Mouse (Mus musculus): Measurements from ENCODE around the gene Ifrd2. TPM values are rescaled to one million over a fixed set of nuclear protein-coding genes. Genes with fewer than 3 reads are reported as not detected.
A peak's percentile ranks its signal among the peaks of the same experiment; 100 is the strongest.

Ifrd2 gene
- polyA plus RNA-seq, 1 experiment: 71.7 TPM

- Histone ChIP-seq H3K36me3 (ENCODE audit: control insufficient read depth, insufficient read depth) (peaks cover 3% of the 10 kb centered on the region), H3K27me3 (ENCODE audit: control insufficient read depth, insufficient read depth, insufficient read length) (no peaks in the 10 kb centered on the region), H3K79me3 (ENCODE audit: low read depth) (no peaks in the 10 kb centered on the region), H3ac (ENCODE audit: control insufficient read depth, insufficient read length, low read depth) (no peak overlapping the region), H3K79me2 (ENCODE audit: control insufficient read depth, insufficient read depth) (peaks cover 10% of the 10 kb centered on the region), H3K4me3 (ENCODE audit: insufficient read depth, poor library complexity, severe bottlenecking) (no peak overlapping the region)
- TF ChIP-seq MYOG (IDR thresholded peaks at IDR 0.05; ENCODE audit: control insufficient read depth, extremely low read depth, insufficient read length) (no peak), CTCF (IDR thresholded peaks at IDR 0.05; ENCODE audit: control insufficient read depth, insufficient read depth, insufficient read length) (no peak), MYOD1 (IDR thresholded peaks at IDR 0.05; ENCODE audit: control insufficient read depth, insufficient read length, low read depth) (no peak), CEBPB (IDR thresholded peaks at IDR 0.05; ENCODE audit: low read depth) (no peak), FOSL1 (IDR thresholded peaks at IDR 0.05; ENCODE audit: insufficient read depth, low read length, poor library complexity, severe bottlenecking) (no peak), USF1 (IDR thresholded peaks at IDR 0.05; ENCODE audit: low read depth) (no peak), MAX (IDR thresholded peaks at IDR 0.05) (no peak)
These were observed 9.6 kb upstream of the Ifrd2 start for GRCm38 (mm10) chr9:107577871-107578270.

GRCm38 (mm10) chr9:107578587-107578986 lies 8.9 kb upstream of the Ifrd2 start, which contains the start of gene Naa80:
Gene Naa80, plus strand, starts transcription at chr9:107578887.
- Histone ChIP-seq H3K4me3 (ENCODE audit: insufficient read depth, poor library complexity, severe bottlenecking) (no peak within 1 kb of the TSS), H3K36me3 (ENCODE audit: control insufficient read depth, insufficient read depth) (no peaks in the 10 kb centered on the region), H3K27me3 (ENCODE audit: control insufficient read depth, insufficient read depth, insufficient read length) (no peaks in the 10 kb centered on the region), H3ac (ENCODE audit: control insufficient read depth, insufficient read length, low read depth) (no peak within 1 kb of the TSS), H3K79me2 (ENCODE audit: control insufficient read depth, insufficient read depth) (peaks cover 10% of the 10 kb centered on the region), H3K79me3 (ENCODE audit: low read depth) (no peaks in the 10 kb centered on the region)
- no peak for TF ChIP-seq CTCF (IDR thresholded peaks at IDR 0.05; ENCODE audit: control insufficient read depth, insufficient read depth, insufficient read length)
- TF ChIP-seq MYOD1 (IDR thresholded peaks at IDR 0.05; ENCODE audit: control insufficient read depth, insufficient read length, low read depth): no peak
- no peak for TF ChIP-seq FOSL1 (IDR thresholded peaks at IDR 0.05; ENCODE audit: insufficient read depth, low read length, poor library complexity, severe bottlenecking)
- TF ChIP-seq USF1 (IDR thresholded peaks at IDR 0.05; ENCODE audit: low read depth): no peak
- no peak for TF ChIP-seq MYOG (IDR thresholded peaks at IDR 0.05; ENCODE audit: control insufficient read depth, extremely low read depth, insufficient read length)
- no peak for TF ChIP-seq CEBPB (IDR thresholded peaks at IDR 0.05; ENCODE audit: low read depth)
- TF ChIP-seq MAX (IDR thresholded peaks at IDR 0.05): no peak

- TF ChIP-seq MYOG (IDR thresholded peaks at IDR 0.05; ENCODE audit: control insufficient read depth, extremely low read depth, insufficient read length): no peak
- no peak for TF ChIP-seq CEBPB (IDR thresholded peaks at IDR 0.05; ENCODE audit: low read depth)
- no peak for TF ChIP-seq MYOD1 (IDR thresholded peaks at IDR 0.05; ENCODE audit: control insufficient read depth, insufficient read length, low read depth)
- TF ChIP-seq USF1 (IDR thresholded peaks at IDR 0.05; ENCODE audit: low read depth): no peak
- no peak for TF ChIP-seq MAX (IDR thresholded peaks at IDR 0.05)
- no peak for TF ChIP-seq FOSL1 (IDR thresholded peaks at IDR 0.05; ENCODE audit: insufficient read depth, low read length, poor library complexity, severe bottlenecking)
- Histone ChIP-seq H3K79me3 (ENCODE audit: low read depth) (no peaks in the 10 kb centered on the region), H3K4me3 (ENCODE audit: insufficient read depth, poor library complexity, severe bottlenecking) (no peak overlapping the region), H3K36me3 (ENCODE audit: control insufficient read depth, insufficient read depth) (no peaks in the 10 kb centered on the region), H3ac (ENCODE audit: control insufficient read depth, insufficient read length, low read depth) (no peak overlapping the region), H3K79me2 (ENCODE audit: control insufficient read depth, insufficient read depth) (peaks cover 10% of the 10 kb centered on the region), H3K27me3 (ENCODE audit: control insufficient read depth, insufficient read depth, insufficient read length) (no peaks in the 10 kb centered on the region)
These were observed 8.2 kb upstream of the Ifrd2 start for GRCm38 (mm10) chr9:107579023-107579900.

GRCm38 (mm10) chr9:107580501-107581317 lies 6.7 kb upstream of the Ifrd2 start, which contains the start of gene Hyal3:
Gene Hyal3, plus strand, starts transcription at chr9:107580818.
- no peaks in the 10 kb centered on the region for H3K79me3 ChIP-seq (ENCODE audit: low read depth)
- TF ChIP-seq MAX (IDR thresholded peaks at IDR 0.05) (no peak), MYOG (IDR thresholded peaks at IDR 0.05; ENCODE audit: control insufficient read depth, extremely low read depth, insufficient read length) (no peak), CTCF (IDR thresholded peaks at IDR 0.05; ENCODE audit: control insufficient read depth, insufficient read depth, insufficient read length) (no peak), MYOD1 (IDR thresholded peaks at IDR 0.05; ENCODE audit: control insufficient read depth, insufficient read length, low read depth) (no peak), CEBPB (IDR thresholded peaks at IDR 0.05; ENCODE audit: low read depth) (no peak), FOSL1 (IDR thresholded peaks at IDR 0.05; ENCODE audit: insufficient read depth, low read length, poor library complexity, severe bottlenecking) (no peak), USF1 (IDR thresholded peaks at IDR 0.05; ENCODE audit: low read depth) (no peak)
- no peaks in the 10 kb centered on the region for H3K27me3 ChIP-seq (ENCODE audit: control insufficient read depth, insufficient read depth, insufficient read length)
- peaks cover 10% of the 10 kb centered on the region for H3K79me2 ChIP-seq (ENCODE audit: control insufficient read depth, insufficient read depth)
- peak within 1 kb of the TSS; percentile 47 for H3K4me3 ChIP-seq (ENCODE audit: insufficient read depth, poor library complexity, severe bottlenecking)
- peak within 1 kb of the TSS; percentile 64 for H3ac ChIP-seq (ENCODE audit: control insufficient read depth, insufficient read length, low read depth)
- H3K36me3 ChIP-seq (ENCODE audit: control insufficient read depth, insufficient read depth): no peaks in the 10 kb centered on the region

GRCm38 (mm10) chr9:107581584-107581983 lies 5.9 kb upstream of the Ifrd2 start:
- TF ChIP-seq FOSL1 (IDR thresholded peaks at IDR 0.05; ENCODE audit: insufficient read depth, low read length, poor library complexity, severe bottlenecking): no peak
- no peak for TF ChIP-seq MYOD1 (IDR thresholded peaks at IDR 0.05; ENCODE audit: control insufficient read depth, insufficient read length, low read depth)
- TF ChIP-seq CEBPB (IDR thresholded peaks at IDR 0.05; ENCODE audit: low read depth): no peak
- no peak for TF ChIP-seq USF1 (IDR thresholded peaks at IDR 0.05; ENCODE audit: low read depth)
- no peak for TF ChIP-seq MYOG (IDR thresholded peaks at IDR 0.05; ENCODE audit: control insufficient read depth, extremely low read depth, insufficient read length)
- TF ChIP-seq MAX (IDR thresholded peaks at IDR 0.05): no peak
- Histone ChIP-seq H3K36me3 (ENCODE audit: control insufficient read depth, insufficient read depth) (no peaks in the 10 kb centered on the region), H3ac (ENCODE audit: control insufficient read depth, insufficient read length, low read depth) (no peak overlapping the region), H3K4me3 (ENCODE audit: insufficient read depth, poor library complexity, severe bottlenecking) (peak overlapping the region; percentile 21), H3K79me3 (ENCODE audit: low read depth) (no peaks in the 10 kb centered on the region), H3K27me3 (ENCODE audit: control insufficient read depth, insufficient read depth, insufficient read length) (no peaks in the 10 kb centered on the region), H3K79me2 (ENCODE audit: control insufficient read depth, insufficient read depth) (peaks cover 10% of the 10 kb centered on the region)
